Mouse (Mus musculus): ENCODE results near the gene Rxfp4. TPM values are rescaled to one million over a fixed set of nuclear protein-coding genes. Genes with fewer than 3 reads are reported as not detected.

Rxfp4 gene
- polyA plus RNA-seq, 1 experiment, result not detected

DNA sequence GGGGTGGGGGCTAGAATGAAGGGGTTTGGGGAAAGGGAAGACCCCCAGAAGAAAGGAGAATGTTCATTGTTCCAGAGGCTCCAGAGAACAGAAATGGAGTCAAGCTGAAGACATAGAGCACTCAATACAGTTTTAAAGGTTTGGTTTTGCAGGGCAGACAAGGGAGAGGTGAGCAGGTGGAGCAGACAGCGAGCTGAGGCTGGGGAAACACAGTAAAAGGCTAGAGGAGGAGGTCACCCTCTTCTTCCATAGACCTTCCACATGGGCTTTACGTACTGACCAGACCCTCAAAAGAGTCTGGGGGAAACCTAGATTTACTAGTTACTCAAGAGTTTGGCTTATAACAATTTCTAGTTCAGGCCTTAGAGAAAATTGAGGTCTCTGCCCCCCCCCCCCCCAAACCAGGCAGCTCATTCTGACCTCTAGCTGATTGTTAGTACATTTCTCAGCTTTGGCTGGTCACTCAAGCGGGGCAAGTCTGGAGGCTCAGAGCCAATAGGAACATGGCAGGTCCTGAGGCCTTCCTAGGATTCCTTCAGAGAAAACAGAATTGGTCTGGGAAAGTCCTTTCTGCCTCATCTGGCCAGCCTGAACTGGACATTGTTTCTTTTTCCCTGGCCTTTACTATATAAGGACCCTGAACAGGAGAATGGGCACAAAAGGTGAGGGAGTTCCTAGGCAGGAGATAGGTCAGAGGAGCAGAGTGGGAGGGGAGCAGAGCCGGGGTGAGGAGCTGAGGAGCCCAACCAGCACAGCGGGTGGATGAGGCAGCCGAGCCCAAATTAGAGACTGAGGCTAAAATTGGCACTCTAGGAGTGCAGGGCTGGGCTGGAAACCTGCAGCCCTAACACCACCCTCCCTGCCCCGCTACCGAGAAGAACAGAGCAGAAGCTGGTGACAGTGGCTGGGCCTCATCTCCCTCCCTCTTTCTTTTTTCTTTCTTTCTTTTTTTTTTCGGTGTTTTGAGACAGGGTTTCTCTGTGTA is 33.5 kb downstream of the Rxfp4 start:
- no peak overlapping the region for H3K4me3 ChIP-seq (replicated peaks)
- H3K27me3 ChIP-seq (ENCODE audit: control insufficient read depth), result peaks cover 29% of the 10 kb centered on the region
- H3K4me1 ChIP-seq (ENCODE audit: control insufficient read depth), result peaks cover 63% of the 10 kb centered on the region
- H3K36me3 ChIP-seq (ENCODE audit: control insufficient read depth), result no peaks in the 10 kb centered on the region
- H3K9me3 ChIP-seq (ENCODE audit: control insufficient read depth, low read length), result no peaks in the 10 kb centered on the region
- no peak for TF ChIP-seq TAL1 (IDR thresholded peaks at IDR 0.05; ENCODE audit: low read length)
- TF ChIP-seq GATA1 (IDR thresholded peaks at IDR 0.05; ENCODE audit: low read length), result no peak

- peaks cover 29% of the 10 kb centered on the region for H3K27me3 ChIP-seq (ENCODE audit: control insufficient read depth)
- TF ChIP-seq GATA1 (IDR thresholded peaks at IDR 0.05; ENCODE audit: low read length) (no peak), TAL1 (IDR thresholded peaks at IDR 0.05; ENCODE audit: low read length) (no peak)
- no peak overlapping the region for H3K4me3 ChIP-seq (replicated peaks)
- H3K36me3 ChIP-seq (ENCODE audit: control insufficient read depth), result no peaks in the 10 kb centered on the region
- no peaks in the 10 kb centered on the region for H3K9me3 ChIP-seq (ENCODE audit: control insufficient read depth, low read length)
- H3K4me1 ChIP-seq (ENCODE audit: control insufficient read depth), result peaks cover 52% of the 10 kb centered on the region
These were observed 34.7 kb downstream of the Rxfp4 start for GRCm38 (mm10) chr3:88618074-88618871.

GRCm38 (mm10) chr3:88616951-88617500 is 35.9 kb downstream of the Rxfp4 start:
- no peaks in the 10 kb centered on the region for H3K9me3 ChIP-seq (ENCODE audit: control insufficient read depth, low read length)
- no peak overlapping the region for H3K4me3 ChIP-seq (replicated peaks)
- H3K27me3 ChIP-seq (ENCODE audit: control insufficient read depth), result peaks cover 25% of the 10 kb centered on the region
- no peaks in the 10 kb centered on the region for H3K36me3 ChIP-seq (ENCODE audit: control insufficient read depth)
- TF ChIP-seq TAL1 (IDR thresholded peaks at IDR 0.05; ENCODE audit: low read length) (no peak), GATA1 (IDR thresholded peaks at IDR 0.05; ENCODE audit: low read length) (no peak)
- H3K4me1 ChIP-seq (ENCODE audit: control insufficient read depth), result peaks cover 39% of the 10 kb centered on the region

- H3K4me1 ChIP-seq (ENCODE audit: control insufficient read depth), result peaks cover 28% of the 10 kb centered on the region
- H3K4me3 ChIP-seq (replicated peaks), result no peak overlapping the region
- no peaks in the 10 kb centered on the region for H3K36me3 ChIP-seq (ENCODE audit: control insufficient read depth)
- no peaks in the 10 kb centered on the region for H3K9me3 ChIP-seq (ENCODE audit: control insufficient read depth, low read length)
- peaks cover 14% of the 10 kb centered on the region for H3K27me3 ChIP-seq (ENCODE audit: control insufficient read depth)
- TF ChIP-seq GATA1 (IDR thresholded peaks at IDR 0.05; ENCODE audit: low read length), result no peak
- no peak for TF ChIP-seq TAL1 (IDR thresholded peaks at IDR 0.05; ENCODE audit: low read length)
These were observed 37.0 kb downstream of the Rxfp4 start for GRCm38 (mm10) chr3:88615902-88616391.

DNA sequence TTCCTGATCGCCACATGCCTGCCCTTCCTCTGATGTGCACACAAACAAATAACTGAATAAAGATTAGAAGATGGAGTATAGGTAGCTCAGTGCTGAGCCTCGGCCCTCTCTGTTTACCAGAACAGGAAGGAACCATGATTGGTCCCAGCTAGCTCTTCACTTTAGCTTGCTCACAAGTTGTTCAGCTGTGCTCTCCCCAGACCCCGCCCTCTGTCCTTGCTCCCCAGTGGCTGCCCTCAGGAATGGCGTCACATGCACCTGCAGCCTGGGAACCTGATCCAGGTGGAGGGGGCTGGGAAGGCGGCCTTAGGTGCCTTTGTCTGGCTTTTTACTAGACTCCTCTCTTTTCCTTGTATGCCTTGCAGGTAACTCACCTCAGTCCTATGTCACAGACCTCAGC is 37.8 kb downstream of the Rxfp4 start:
- H3K9me3 ChIP-seq (ENCODE audit: control insufficient read depth, low read length), result no peaks in the 10 kb centered on the region
- H3K36me3 ChIP-seq (ENCODE audit: control insufficient read depth), result no peaks in the 10 kb centered on the region
- H3K4me1 ChIP-seq (ENCODE audit: control insufficient read depth), result peaks cover 20% of the 10 kb centered on the region
- no peak overlapping the region for H3K4me3 ChIP-seq (replicated peaks)
- TF ChIP-seq TAL1 (IDR thresholded peaks at IDR 0.05; ENCODE audit: low read length), result no peak
- no peak for TF ChIP-seq GATA1 (IDR thresholded peaks at IDR 0.05; ENCODE audit: low read length)
- peaks cover 6% of the 10 kb centered on the region for H3K27me3 ChIP-seq (ENCODE audit: control insufficient read depth)

- Histone ChIP-seq H3K4me1 (ENCODE audit: control insufficient read depth) (peaks cover 14% of the 10 kb centered on the region), H3K4me3 (replicated peaks) (no peak overlapping the region), H3K9me3 (ENCODE audit: control insufficient read depth, low read length) (no peaks in the 10 kb centered on the region), H3K36me3 (ENCODE audit: control insufficient read depth) (no peaks in the 10 kb centered on the region), H3K27me3 (ENCODE audit: control insufficient read depth) (no peaks in the 10 kb centered on the region)
- TF ChIP-seq TAL1 (IDR thresholded peaks at IDR 0.05; ENCODE audit: low read length), result no peak
- TF ChIP-seq GATA1 (IDR thresholded peaks at IDR 0.05; ENCODE audit: low read length), result no peak
These were observed 38.5 kb downstream of the Rxfp4 start for GRCm38 (mm10) chr3:88614418-88614817.

DNA sequence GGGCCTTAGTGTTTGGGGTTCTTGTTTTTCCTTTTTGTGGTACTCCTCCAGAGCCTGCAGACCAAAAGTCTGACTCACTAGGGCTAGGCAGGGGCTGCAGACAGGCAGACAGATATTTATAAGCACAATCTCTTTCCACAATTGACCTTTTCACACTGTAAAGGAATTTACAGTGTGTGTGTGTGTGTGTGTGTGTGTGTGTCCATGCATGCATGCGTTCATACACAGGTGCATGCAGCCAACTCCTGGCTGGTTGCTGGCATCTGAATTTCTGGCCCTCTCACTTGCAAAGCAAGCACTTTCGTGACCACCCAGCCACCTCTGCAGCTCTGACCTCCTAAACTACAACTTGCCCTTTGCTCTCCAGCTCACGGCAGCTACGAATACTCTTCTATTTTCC is 43.9 kb downstream of the Rxfp4 start:
- peaks cover 12% of the 10 kb centered on the region for H3K4me1 ChIP-seq (ENCODE audit: control insufficient read depth)
- H3K9me3 ChIP-seq (ENCODE audit: control insufficient read depth, low read length), result no peaks in the 10 kb centered on the region
- TF ChIP-seq GATA1 (IDR thresholded peaks at IDR 0.05; ENCODE audit: low read length) (no peak), TAL1 (IDR thresholded peaks at IDR 0.05; ENCODE audit: low read length) (no peak)
- H3K27me3 ChIP-seq (ENCODE audit: control insufficient read depth), result no peaks in the 10 kb centered on the region
- H3K36me3 ChIP-seq (ENCODE audit: control insufficient read depth), result no peaks in the 10 kb centered on the region
- no peak overlapping the region for H3K4me3 ChIP-seq (replicated peaks)

GRCm38 (mm10) chr3:88607758-88608138 is 45.2 kb downstream of the Rxfp4 start:
- Histone ChIP-seq H3K36me3 (ENCODE audit: control insufficient read depth) (no peaks in the 10 kb centered on the region), H3K9me3 (ENCODE audit: control insufficient read depth, low read length) (no peaks in the 10 kb centered on the region), H3K27me3 (ENCODE audit: control insufficient read depth) (no peaks in the 10 kb centered on the region), H3K4me1 (ENCODE audit: control insufficient read depth) (peaks cover 15% of the 10 kb centered on the region), H3K4me3 (replicated peaks) (no peak overlapping the region)
- TF ChIP-seq GATA1 (IDR thresholded peaks at IDR 0.05; ENCODE audit: low read length) (no peak), TAL1 (IDR thresholded peaks at IDR 0.05; ENCODE audit: low read length) (no peak)

Measured in erythroblast, embryonic 14.5 days (primary cell).